Mouse (Mus musculus) liver, embryonic 14.5 days (tissue): ENCODE results near the gene Zfpl1.

Source experiments
- CTCF ChIP-seq: IDR thresholded peaks from 2 replicates; pipeline ENCODE4 v1.5.1; 2016; ENCODE audit warnings: antibody characterized with exemption, low read depth, control low read depth
- EP300 ChIP-seq: IDR thresholded peaks from 2 replicates; pipeline ENCODE4 v1.6.1; 2016; ENCODE audit warnings: antibody characterized with exemption, low read depth

- TF ChIP-seq CTCF (no peak), EP300 (no peak)
Observed at GRCm38 (mm10) chr19:6054296-6054695, 30.5 kb downstream of the Zfpl1 start.
